Mouse (Mus musculus) MEL (cell line): ENCODE measurements around the gene Frmd5.
A peak's percentile ranks its signal among the peaks of the same experiment; 100 is the strongest.

Source experiments
- CTCF ChIP-seq, 3 experiments: IDR thresholded peaks in 2 of 3; conservative IDR thresholded peaks in 1 of 3; 2 replicates each; pipeline ENCODE4 v1.5.1; 2011 to 2012; ENCODE audit warnings: low read length in 3 of 3, low read depth in 2 of 3, mild to moderate bottlenecking in 2 of 3, improper control_type of control experiment in 1 of 3, inconsistent platforms in 1 of 3, mixed read lengths in 1 of 3, moderate library complexity in 1 of 3; ENCODE audit not compliant: control insufficient read depth in 1 of 3, insufficient read depth in 1 of 3, poor library complexity in 1 of 3, severe bottlenecking in 1 of 3
- E2F4 ChIP-seq: IDR thresholded peaks from 2 replicates; pipeline ENCODE4 v1.6.1; 2011; ENCODE audit warnings: low read depth, low read length, improper control_type of control experiment, borderline replicate concordance
- EP300 ChIP-seq, 2 experiments: IDR thresholded peaks; 2 replicates each; pipeline ENCODE4 v1.6.1; 2011; ENCODE audit warnings: improper control_type of control experiment in 2 of 2, low read length in 2 of 2, low read depth in 1 of 2, mild to moderate bottlenecking in 1 of 2
- MXI1 ChIP-seq: IDR thresholded peaks from 2 replicates; pipeline ENCODE4 v1.6.1; 2011; ENCODE audit warnings: mild to moderate bottlenecking, low read depth, low read length, improper control_type of control experiment
- NRF1 ChIP-seq: IDR thresholded peaks from 2 replicates; pipeline ENCODE4 v1.6.1; 2014; ENCODE audit warnings: low read depth, mild to moderate bottlenecking, inconsistent platforms, low read length, improper control_type of control experiment, moderate library complexity; ENCODE audit not compliant: poor library complexity, insufficient read depth, severe bottlenecking
- POLR2A ChIP-seq, 2 experiments: IDR thresholded peaks; 2 replicates each; pipeline ENCODE4 v1.6.1; 2011 to 2012; ENCODE audit warnings: low read length in 2 of 2, mild to moderate bottlenecking in 2 of 2, control low read depth in 1 of 2, improper control_type of control experiment in 1 of 2, low read depth in 1 of 2, moderate library complexity in 1 of 2; ENCODE audit not compliant: control insufficient read depth in 1 of 2, insufficient read depth in 1 of 2, poor library complexity in 1 of 2
- USF1 ChIP-seq: IDR thresholded peaks from 2 replicates; pipeline ENCODE4 v1.6.1; 2014; ENCODE audit warnings: low read depth, mild to moderate bottlenecking, inconsistent platforms, low read length, improper control_type of control experiment, moderate library complexity
- ZNF384 ChIP-seq: IDR thresholded peaks from 2 replicates; pipeline ENCODE4 v1.6.1; 2012; ENCODE audit warnings: low read depth, mild to moderate bottlenecking, inconsistent platforms, low read length, improper control_type of control experiment

GRCm38 (mm10) chr2:121788415-121788814 lies 18.5 kb downstream of the Frmd5 start:
- TF ChIP-seq ZNF384 (no peak), CTCF (IDR thresholded peaks at IDR 0.05 in 2 of 3, conservative IDR thresholded peaks at IDR 0.05 in 1 of 3; ENCODE audit: control insufficient read depth in 1 of 3, insufficient read depth in 1 of 3, low read depth in 2 of 3, low read length in 3 of 3, poor library complexity in 1 of 3, severe bottlenecking in 1 of 3) (no peak), USF1 (0 out of 2 replicates have a peak, but pooled peaks have one; percentile 33), EP300 (IDR thresholded peaks at IDR 0.05; ENCODE audit: low read depth in 1 of 2, low read length in 2 of 2) (no peak), POLR2A (IDR thresholded peaks at IDR 0.05; ENCODE audit: control insufficient read depth in 1 of 2, insufficient read depth in 1 of 2, low read depth in 1 of 2, low read length in 2 of 2, poor library complexity in 1 of 2) (no peak), NRF1 (no peak), E2F4 (no peak), MXI1 (no peak)
